Mouse (Mus musculus) urinary bladder, postnatal 4 days (tissue): ENCODE results near the gene Nat8.
A peak's percentile ranks its signal among the peaks of the same experiment; 100 is the strongest.
"Not testable (repeated sequence)": the region's sequence is repeated elsewhere in the genome, so short reads cannot be mapped to it uniquely, and the experiment has no call there.

Experiments
- DNase-seq, 2 experiments: peaks; one replicate each; pipeline ENCODE4 v3.0.0; 2021 to 2022; ENCODE audit warnings: low spot score in 2 of 2

The Nat8 gene

DNA sequence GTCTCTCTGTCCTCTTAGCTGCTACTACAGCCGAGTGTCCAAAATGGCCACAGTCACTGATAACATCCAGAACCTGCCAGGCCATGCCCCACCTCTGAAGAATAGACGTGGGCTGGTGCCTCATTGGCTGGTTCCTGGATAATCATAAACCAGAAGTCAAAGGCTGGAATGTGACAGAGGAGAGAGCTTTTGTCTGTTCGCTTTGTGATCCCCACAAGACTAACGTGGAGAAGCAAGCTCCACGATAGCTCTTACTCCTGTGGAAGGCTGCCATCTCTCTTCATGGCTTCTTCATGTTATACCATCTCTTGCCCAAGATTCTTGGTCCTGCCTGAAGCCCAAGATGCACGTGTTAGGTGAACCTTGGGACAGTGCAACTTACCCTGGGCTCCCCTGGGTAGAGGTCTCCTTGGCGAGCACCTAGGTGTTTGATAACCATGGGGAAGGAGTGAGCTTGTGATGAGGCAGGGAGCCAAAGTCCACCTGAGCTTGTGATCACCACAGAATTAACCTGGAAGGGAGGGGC lies at the start of gene Nat8:
Gene Nat8 (minus strand): TSS at position 287 of the 526 bp plus-strand sequence.
- no peak for DNase-seq

GRCm38 (mm10) chr6:85869006-85869405 lies 37.1 kb upstream of the Nat8 start, which contains the start of gene Nat8f2:
Gene Nat8f2, minus strand, starts transcription at chr6:85869158.
- not testable (repeated sequence) for DNase-seq

GRCm38 (mm10) chr6:85867726-85868690 lies 36.1 kb upstream of the Nat8 start:
- DNase-seq = no peak

GRCm38 (mm10) chr6:85866995-85867394 lies 35.1 kb upstream of the Nat8 start:
- DNase-seq = not testable (repeated sequence)

DNA sequence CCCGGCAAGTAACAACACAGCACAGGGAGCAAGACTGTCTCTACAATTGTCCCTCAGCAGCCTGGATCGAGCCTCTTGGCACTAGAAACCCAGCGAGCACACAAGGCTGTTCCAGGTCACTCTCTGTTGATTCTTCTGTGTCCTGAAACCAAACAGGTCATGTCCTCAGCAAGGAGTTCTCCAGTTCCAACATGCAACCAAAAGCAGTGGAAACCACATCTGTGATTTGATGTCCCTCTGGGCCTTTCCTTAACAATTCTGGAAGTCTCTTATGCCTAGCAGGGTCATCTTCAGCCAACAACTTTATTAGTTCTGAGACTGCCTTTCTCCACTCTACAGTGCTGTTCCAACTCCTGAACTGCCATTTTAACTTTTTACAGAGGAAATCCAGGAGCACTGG lies 34.3 kb upstream of the Nat8 start:
- DNase-seq = not testable (repeated sequence)

- not testable (repeated sequence) for DNase-seq
These were observed 33.2 kb upstream of the Nat8 start for GRCm38 (mm10) chr6:85864900-85865639.

DNA sequence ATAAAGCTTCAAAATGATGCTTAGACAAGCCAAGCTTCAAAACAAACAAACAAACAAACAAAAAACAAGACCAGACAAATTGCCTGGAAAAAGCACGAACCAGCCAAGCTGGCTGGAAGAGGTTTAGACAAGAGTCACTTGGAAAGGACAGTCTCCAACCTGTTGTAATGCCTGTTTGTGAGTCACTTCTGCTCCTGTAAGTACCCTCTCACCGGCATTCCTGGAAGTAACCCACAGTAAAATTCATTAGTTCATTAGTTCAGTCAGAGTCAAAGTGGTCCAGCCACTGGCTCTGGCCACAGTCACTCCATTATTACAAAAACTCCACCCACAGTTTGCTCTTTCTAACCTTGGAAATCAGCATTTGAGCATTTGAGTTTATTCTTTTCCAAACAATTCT lies 32.0 kb upstream of the Nat8 start:
- DNase-seq = no peak

GRCm38 (mm10) chr6:85863136-85863535 lies 31.3 kb upstream of the Nat8 start:
- no peak for DNase-seq

- DNase-seq = no peak
These were observed 30.7 kb upstream of the Nat8 start for GRCm38 (mm10) chr6:85862565-85862964.

DNA sequence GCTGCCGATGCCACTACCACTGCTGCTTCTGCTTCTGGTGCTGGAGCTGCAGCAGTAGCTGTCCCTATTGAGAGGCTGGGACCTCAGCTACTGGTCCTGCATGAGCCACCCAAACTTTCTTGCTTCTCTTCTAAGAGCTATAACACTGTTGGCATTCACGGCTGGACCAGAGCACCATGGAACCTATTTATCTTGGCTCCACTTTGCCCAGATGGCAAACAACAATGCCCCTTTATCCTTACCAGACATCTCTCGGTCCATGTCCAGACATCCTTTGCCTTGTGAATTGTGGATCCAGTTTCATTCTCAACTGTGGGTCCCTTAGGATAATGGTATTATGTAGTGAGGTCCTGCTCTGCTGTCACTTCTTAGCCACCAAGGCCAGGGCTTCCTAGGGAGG lies 29.4 kb upstream of the Nat8 start:
- DNase-seq = no peak

- peak in 1 of 2 experiments; percentile 46 for DNase-seq
These were observed 24.4 kb upstream of the Nat8 start for GRCm38 (mm10) chr6:85856194-85856678.

DNA sequence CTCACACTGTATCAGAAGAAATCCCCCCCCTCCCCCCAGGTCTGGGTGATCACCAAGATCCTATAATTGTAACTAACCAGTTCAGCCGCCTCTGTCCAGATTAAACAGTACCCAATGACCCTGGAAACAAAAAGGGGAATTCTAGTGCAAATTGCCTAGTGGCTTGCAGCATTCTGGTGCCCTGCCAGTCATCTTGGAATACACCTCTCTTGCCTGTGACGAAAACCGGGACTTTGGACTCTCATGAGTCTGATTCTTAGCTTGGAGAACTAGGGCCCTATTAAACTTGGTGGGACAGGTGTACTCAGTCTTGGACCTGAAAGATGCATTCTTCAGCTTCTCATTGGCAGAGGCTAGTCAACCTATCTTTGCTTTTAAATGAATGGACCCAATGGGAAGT lies 21.6 kb upstream of the Nat8 start:
- DNase-seq = no peak

GRCm38 (mm10) chr6:85851062-85851773 lies 19.3 kb upstream of the Nat8 start:
- DNase-seq = no peak

DNA sequence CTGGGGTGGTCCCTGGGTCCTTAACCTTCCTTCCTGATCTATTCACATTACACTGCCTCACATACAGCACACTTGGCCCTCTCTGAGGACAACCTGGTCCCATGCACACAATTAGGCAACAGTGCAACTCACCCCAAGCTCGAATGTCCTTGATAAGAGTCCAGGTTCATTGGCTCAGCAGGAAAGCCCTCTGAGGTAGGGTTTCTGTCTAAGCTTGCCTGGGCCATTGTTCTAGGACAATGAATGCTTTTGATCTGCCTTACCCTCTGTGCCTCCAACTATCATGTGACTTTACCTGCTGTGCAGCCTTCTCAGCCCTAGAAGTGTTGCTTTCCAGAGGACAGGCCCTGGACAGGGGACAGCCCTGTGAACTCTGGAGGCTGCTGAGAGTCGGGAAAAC lies 17.4 kb upstream of the Nat8 start:
- DNase-seq = no peak

DNA sequence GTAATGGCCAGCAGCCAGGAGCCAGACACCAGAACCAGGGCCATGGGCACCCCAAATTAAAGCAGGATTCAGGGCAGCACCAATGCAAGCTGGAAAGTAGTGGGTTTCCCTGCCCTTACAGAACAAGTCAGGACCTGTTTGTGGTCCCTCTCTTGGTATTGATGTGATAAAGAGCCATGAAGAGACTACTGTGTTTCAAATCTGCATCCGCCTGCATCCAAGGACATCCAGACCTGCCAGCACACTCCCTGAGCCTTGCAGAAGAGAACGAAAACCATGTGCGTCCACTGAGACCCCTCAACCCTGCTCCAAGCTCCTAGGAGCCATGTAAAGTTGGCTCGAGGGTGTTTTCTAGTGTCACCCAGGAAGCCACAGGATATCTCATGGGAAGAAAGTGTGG lies 16.3 kb upstream of the Nat8 start:
- DNase-seq = no peak

DNA sequence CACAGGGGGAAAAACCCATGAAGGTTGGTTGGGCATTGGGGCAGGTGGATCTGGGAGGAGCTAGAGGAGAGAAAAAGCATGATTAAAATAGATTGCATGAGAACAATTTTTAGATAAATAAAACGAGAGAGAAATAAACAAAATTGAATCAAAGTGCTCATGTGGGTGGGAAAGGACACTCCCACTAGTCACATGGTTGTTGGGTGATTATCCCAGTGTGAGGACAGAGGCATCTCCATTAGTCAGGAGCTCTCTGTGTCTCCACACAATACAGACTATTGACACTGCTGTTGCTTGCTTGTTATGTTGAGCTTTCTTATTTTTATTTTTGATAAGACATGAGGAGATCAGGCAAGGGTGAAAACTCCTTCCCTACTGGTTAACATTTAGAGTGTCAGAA lies 15.0 kb upstream of the Nat8 start:
- no peak for DNase-seq

DNA sequence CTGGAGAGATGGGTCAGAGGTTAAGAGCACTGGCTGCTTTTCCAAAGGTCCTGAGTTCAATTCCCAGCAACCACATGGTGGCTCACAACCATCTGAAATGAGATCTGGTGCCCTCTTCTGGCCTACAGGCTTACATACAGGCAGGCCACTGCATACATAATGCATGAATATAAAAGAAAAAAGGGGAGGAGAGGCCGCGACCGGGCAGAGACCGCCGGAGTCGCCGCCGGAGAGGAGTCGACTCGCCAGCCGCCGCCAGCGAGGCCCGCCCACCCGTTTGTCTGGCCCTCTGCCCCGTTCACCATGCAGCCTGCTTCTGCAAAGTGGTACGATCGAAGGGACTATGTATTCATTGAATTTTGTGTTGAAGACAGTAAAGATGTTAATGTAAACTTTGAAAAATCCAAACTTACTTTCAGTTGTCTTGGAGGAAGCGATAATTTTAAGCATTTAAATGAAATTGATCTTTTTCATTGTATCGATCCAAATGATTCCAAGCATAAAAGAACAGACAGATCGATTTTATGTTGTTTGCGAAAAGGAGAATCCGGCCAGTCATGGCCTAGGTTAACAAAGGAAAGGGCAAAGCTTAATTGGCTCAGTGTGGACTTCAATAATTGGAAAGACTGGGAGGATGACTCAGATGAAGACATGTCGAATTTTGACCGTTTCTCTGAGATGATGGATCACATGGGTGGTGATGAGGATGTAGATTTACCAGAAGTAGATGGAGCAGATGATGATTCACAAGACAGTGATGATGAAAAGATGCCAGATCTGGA lies 12.0 kb upstream of the Nat8 start:
- DNase-seq = not testable (repeated sequence)

- no peak for DNase-seq
These were observed 8.1 kb upstream of the Nat8 start for GRCm38 (mm10) chr6:85839982-85840381.

DNA sequence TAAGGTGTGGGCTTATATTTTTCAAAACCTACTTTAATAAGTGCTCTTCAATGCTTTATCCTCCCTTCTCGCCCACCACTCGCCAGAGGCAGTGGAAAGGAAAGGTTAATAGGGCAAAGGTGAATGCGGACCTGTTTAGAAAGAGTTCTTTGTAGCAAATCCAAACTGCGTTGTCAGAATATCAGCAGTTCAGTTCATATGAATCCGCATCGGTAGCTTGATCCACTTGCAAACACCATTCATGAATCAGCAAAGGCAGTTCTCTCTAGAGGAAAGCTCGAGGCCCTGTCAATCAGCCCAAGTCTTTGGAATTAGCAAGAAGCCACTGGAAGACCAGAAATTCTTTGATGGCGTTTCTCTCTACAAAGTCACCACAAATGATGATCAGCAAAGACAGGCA lies 6.8 kb upstream of the Nat8 start:
- DNase-seq = no peak

DNA sequence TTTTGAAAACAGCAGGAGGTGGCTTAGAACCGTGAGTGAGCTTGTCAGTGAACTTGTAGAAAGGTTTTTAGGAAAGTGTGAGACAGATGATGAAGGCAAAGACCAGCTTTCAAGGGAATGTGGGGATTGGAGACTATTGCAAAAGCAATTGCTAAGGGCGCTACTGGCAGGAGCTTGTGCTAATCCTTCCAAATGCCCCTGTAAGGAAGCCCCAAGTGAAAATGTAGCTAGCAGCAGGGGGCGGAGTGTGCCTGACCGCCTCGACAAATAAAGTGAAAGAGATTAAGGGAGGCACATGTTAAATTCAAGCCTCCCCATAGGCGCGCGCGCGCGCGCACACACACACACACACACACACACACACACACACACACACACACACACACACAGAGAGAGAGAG lies 5.4 kb upstream of the Nat8 start:
- DNase-seq = not testable (repeated sequence)

GRCm38 (mm10) chr6:85836827-85837226 lies 4.9 kb upstream of the Nat8 start:
- DNase-seq = peak; percentile 40 to 70
